Mouse (Mus musculus) stomach, embryonic 16.5 days (tissue): ENCODE measurements around the gene Ptger1. TPM values are rescaled to one million over a fixed set of nuclear protein-coding genes. Genes with fewer than 3 reads are reported as not detected.

ENCODE experiments used
- ATAC-seq: fragments of 200-750 bp; cut with Nextera tagmentation; 2 replicates; pipeline ENCODE4 v1.8.0; 2017; ENCODE audit warnings: moderate number of reproducible peaks, moderate TSS enrichment; ENCODE audit not compliant: insufficient read depth, low FRiP score
- H3K27ac ChIP-seq: fragments of 300-500 bp; sonication (generic); 2 replicates; pipeline ENCODE4 v1.5.1; 2014; ENCODE audit warnings: low read length
- H3K27me3 ChIP-seq: fragments of 300-500 bp; sonication (generic); 2 replicates; pipeline ENCODE4 v1.6.1; 2014; ENCODE audit warnings: low read length, control low read depth, mixed read lengths; ENCODE audit not compliant: control insufficient read depth, insufficient read depth
- H3K36me3 ChIP-seq: fragments of 300-500 bp; sonication (generic); 2 replicates; pipeline ENCODE4 v1.6.1; 2014; ENCODE audit warnings: low read length; ENCODE audit not compliant: control insufficient read depth, insufficient read depth
- H3K4me1 ChIP-seq: fragments of 300-500 bp; sonication (generic); 2 replicates; pipeline ENCODE4 v1.6.1; 2014; ENCODE audit warnings: low read length, control low read depth, mixed read lengths; ENCODE audit not compliant: control insufficient read depth, insufficient read depth
- H3K4me2 ChIP-seq: fragments of 300-500 bp; sonication (generic); 2 replicates; pipeline ENCODE4 v1.6.1; 2014; ENCODE audit warnings: low read depth, low read length, mixed read lengths
- H3K4me3 ChIP-seq: fragments of 300-500 bp; sonication (generic); replicated peaks from 2 replicates; pipeline ENCODE4 v1.5.1; 2014; ENCODE audit warnings: mild to moderate bottlenecking, low read length
- H3K9ac ChIP-seq: fragments of 300-500 bp; sonication (generic); 2 replicates; pipeline ENCODE4 v1.6.1; 2014; ENCODE audit warnings: low read length
- H3K9me3 ChIP-seq: fragments of 300-500 bp; sonication (generic); replicated peaks from 2 replicates; pipeline ENCODE4 v1.6.1; 2016; ENCODE audit warnings: low read length, control low read depth; ENCODE audit not compliant: control insufficient read depth
- WGBS: fragments of 180-500 bp; shearing (Covaris S2); extraction: QIAGEN DNeasy Blood & Tissue Kit; methylation state at CpG from one replicate; pipeline ENCODE4 v1.1.7; 2014; 5-methylcytosine and 5-hydroxymethylcytosine counted together
- polyA plus RNA-seq: library from polyadenylated mRNA; unstranded; fragments of >200 nt; fragmentation: Nextera tagmentation; extraction: Ambion mirVana; gene quantifications from 2 replicates; pipeline ENCODE4 v1.2.1, GENCODE M21; 2015

Gene Ptger1
- polyA plus RNA-seq, 1 experiment from 2014 or later, result 5.7 TPM

DNA sequence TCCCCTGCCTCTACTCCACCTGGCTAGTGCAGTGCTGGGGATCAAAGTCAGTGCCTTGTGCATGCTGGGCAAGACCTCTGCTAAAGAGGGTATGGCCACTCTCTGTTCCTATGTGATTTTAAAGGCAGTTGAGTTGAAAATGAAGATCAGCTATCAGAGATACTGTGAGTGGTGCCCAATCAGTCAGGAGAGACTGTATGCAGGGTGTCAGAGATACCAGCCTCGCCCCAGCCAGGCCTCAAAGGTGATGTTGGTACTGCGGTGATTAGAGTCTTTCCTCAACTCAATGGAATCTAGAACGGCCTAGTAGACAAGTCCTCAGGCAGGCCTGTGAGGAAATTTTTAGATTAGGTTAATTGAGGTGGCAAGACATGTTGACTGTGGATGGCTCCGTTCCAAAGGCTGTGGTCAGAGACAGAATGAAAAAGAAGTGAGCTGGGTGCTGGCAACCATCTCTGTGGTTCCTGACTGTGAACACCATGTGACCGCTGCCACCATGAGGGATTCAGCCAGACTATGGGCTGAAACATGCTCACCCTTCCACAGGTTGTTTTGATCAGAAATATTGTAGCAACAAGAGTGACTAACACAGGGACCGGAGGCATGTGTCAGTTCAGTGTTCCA lies 40.7 kb upstream of the Ptger1 start:
- Histone ChIP-seq H3K9ac (no peak overlapping the region), H3K36me3 (no peaks in the 10 kb centered on the region), H3K4me2 (no peak overlapping the region), H3K4me1 (no peaks in the 10 kb centered on the region), H3K27ac (no peak overlapping the region), H3K4me3 (no peak overlapping the region), H3K27me3 (no peaks in the 10 kb centered on the region), H3K9me3 (no peaks in the 10 kb centered on the region)
- WGBS, result 83% methylated on average over 6 of the region's 6 CpGs
- no peak for ATAC-seq

DNA sequence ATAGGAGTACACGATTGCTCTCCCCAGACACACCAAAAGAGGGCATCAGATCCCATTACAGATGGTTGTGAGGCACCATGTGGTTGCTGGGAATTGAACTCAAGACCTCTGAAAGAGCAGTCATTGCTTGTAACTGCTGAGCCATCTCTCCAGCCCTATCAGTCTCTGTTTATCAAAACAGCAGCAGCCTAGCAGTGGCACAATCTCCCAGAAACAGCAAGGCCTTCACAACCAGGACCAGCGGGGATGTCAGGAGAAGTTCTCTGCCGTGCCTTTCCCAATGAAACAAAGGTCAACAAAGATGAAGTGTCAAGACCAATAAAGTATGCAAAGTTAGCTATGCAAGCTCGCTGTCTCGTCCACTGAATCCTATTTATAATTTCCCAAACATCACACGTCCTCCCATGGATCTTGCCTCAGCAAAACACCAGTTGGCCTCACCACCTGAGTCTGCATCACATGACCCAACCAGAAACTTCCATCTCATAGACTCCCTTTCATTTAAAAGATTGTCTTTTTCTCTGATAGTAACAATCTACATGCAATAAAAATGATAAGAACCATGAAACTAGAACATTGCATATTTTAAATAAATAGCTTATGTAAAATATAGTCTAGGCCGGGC lies 34.3 kb upstream of the Ptger1 start:
- Histone ChIP-seq H3K4me1 (no peaks in the 10 kb centered on the region), H3K9me3 (peaks cover 6% of the 10 kb centered on the region), H3K9ac (no peak overlapping the region), H3K36me3 (no peaks in the 10 kb centered on the region), H3K4me3 (no peak overlapping the region), H3K27me3 (no peaks in the 10 kb centered on the region), H3K27ac (no peak overlapping the region), H3K4me2 (no peak overlapping the region)
- ATAC-seq, result no peak
- 85% methylated on average over 7 of the region's 7 CpGs for WGBS

DNA sequence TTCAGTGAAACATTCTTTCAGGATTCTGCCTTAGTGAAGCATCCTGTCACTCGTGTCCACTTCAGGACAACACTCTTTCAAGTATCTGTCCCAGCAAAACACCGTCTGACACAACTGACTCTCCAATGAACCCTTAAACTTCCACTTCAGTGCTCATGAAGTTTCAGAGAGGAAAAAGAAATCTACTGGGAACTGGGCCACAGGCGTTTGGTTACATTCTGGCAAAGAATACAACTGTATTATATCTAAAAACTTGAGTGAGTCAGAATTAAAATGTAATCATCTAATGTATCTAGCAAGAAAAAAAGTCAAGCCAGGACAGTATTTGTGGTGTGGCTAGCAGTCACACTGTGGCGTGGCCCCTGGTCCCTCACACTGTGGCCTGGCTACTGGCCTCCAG lies 27.6 kb upstream of the Ptger1 start:
- Histone ChIP-seq H3K27me3 (no peaks in the 10 kb centered on the region), H3K36me3 (no peaks in the 10 kb centered on the region), H3K4me1 (no peaks in the 10 kb centered on the region), H3K9me3 (peaks cover 6% of the 10 kb centered on the region), H3K4me2 (no peak overlapping the region), H3K9ac (no peak overlapping the region), H3K4me3 (no peak overlapping the region), H3K27ac (no peak overlapping the region)
- 62% methylated on average over 4 of the region's 4 CpGs for WGBS
- no peak for ATAC-seq

DNA sequence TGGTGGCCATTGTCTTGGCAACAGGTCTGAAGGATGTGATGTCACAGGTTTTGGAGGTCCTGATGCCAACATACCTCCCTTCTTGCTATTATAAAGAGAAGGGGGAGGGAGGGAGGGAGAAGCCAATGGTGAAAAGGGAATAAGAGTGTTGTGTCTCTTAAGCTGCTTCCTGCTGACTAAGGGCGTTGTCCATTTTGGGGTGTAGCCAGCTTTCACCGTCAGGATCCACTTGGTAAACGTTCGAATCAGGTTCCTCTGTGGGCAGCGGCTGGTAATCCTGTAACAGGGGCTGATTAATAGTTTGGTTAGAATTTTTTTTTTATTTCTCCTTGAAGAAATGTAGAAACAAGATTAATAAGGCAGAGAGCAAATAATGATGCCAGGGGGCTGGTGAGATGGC lies 26.8 kb upstream of the Ptger1 start:
- Histone ChIP-seq H3K9ac (no peak overlapping the region), H3K27me3 (no peaks in the 10 kb centered on the region), H3K4me2 (no peak overlapping the region), H3K27ac (no peak overlapping the region), H3K9me3 (peaks cover 6% of the 10 kb centered on the region), H3K4me1 (no peaks in the 10 kb centered on the region), H3K4me3 (no peak overlapping the region), H3K36me3 (no peaks in the 10 kb centered on the region)
- ATAC-seq, result no peak
- 41% methylated on average over 5 of the region's 5 CpGs for WGBS

DNA sequence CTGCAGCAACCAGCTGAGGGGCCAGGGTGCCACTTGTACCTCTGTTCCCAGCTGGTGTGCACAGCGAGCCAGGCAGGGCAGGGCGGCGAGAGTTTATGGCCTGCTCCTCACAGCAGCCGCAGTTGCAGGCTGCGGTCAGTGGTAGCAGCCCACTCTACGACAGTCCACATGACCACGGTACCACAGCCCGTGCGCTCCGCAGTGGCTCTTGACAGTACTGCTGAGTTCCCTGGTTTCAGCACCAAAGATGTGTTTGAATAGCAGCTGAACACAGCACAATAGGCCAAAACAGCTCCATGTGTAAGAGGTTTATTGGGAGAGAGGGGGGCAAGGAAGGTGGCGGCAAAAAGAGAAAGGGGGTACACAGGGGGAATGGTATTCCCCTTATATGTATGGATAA lies 19.0 kb upstream of the Ptger1 start:
- H3K4me1 ChIP-seq, result no peaks in the 10 kb centered on the region
- no peaks in the 10 kb centered on the region for H3K36me3 ChIP-seq
- H3K27me3 ChIP-seq, result no peaks in the 10 kb centered on the region
- H3K4me2 ChIP-seq, result no peak overlapping the region
- ATAC-seq, result no peak
- no peak overlapping the region for H3K27ac ChIP-seq
- no peaks in the 10 kb centered on the region for H3K9me3 ChIP-seq
- 95% methylated on average over 11 of the region's 11 CpGs for WGBS
- no peak overlapping the region for H3K4me3 ChIP-seq
- H3K9ac ChIP-seq, result no peak overlapping the region

DNA sequence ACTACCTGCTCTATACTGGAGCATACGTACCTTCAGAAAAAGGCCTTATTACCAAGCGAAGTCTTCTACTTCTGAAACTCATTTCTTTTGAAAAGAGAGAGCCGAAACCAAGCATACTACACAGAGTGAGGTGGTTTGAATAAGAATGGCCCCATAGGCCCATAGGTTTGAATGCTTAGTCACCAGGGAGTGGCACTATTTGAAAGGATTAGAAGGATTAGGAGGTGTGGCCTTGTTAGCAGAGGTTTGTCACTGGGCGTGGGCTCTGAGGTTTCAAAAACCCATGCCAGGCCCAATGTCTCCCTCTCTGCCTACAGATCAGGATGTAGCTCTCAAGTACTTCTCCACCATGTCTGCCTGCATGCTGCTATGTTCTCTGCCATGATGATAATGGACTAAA lies 18.4 kb upstream of the Ptger1 start:
- Histone ChIP-seq H3K27ac (no peak overlapping the region), H3K36me3 (no peaks in the 10 kb centered on the region), H3K9ac (no peak overlapping the region), H3K4me3 (no peak overlapping the region), H3K4me2 (no peak overlapping the region), H3K4me1 (peaks cover under 1% of the 10 kb centered on the region; the same call in 1 of the 2 replicates), H3K27me3 (no peaks in the 10 kb centered on the region), H3K9me3 (no peaks in the 10 kb centered on the region)
- WGBS, result 88% methylated on average over 4 of the region's 4 CpGs
- no peak for ATAC-seq

DNA sequence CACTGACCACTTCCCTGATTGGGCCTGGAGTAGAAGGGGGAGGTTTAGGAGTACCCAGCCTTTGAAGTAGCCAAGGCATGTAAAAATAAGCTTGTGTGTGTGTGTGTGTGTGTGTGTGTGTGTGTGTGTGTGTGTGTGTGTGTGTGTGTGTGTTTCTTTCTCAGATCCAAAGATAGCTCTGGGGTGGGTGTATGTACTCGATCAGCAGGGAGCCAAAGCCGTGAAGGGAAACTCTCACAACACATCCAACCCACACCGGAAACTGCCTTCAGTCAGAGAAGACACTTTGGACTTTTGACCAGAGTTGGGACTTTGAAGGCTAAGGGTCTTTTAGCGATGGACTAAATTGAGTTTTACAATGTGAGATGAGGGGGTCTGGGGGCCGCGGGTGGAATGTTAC lies 16.8 kb upstream of the Ptger1 start:
- H3K9ac ChIP-seq, result no peak overlapping the region
- no peaks in the 10 kb centered on the region for H3K36me3 ChIP-seq
- H3K27me3 ChIP-seq, result no peaks in the 10 kb centered on the region
- ATAC-seq, result no peak
- peaks cover 10% of the 10 kb centered on the region for H3K4me1 ChIP-seq
- no peak overlapping the region for H3K4me2 ChIP-seq
- 90% methylated on average over 6 of the region's 6 CpGs for whole genome bisulfite sequencing
- no peak overlapping the region for H3K4me3 ChIP-seq
- no peaks in the 10 kb centered on the region for H3K9me3 ChIP-seq
- H3K27ac ChIP-seq, result no peak overlapping the region

DNA sequence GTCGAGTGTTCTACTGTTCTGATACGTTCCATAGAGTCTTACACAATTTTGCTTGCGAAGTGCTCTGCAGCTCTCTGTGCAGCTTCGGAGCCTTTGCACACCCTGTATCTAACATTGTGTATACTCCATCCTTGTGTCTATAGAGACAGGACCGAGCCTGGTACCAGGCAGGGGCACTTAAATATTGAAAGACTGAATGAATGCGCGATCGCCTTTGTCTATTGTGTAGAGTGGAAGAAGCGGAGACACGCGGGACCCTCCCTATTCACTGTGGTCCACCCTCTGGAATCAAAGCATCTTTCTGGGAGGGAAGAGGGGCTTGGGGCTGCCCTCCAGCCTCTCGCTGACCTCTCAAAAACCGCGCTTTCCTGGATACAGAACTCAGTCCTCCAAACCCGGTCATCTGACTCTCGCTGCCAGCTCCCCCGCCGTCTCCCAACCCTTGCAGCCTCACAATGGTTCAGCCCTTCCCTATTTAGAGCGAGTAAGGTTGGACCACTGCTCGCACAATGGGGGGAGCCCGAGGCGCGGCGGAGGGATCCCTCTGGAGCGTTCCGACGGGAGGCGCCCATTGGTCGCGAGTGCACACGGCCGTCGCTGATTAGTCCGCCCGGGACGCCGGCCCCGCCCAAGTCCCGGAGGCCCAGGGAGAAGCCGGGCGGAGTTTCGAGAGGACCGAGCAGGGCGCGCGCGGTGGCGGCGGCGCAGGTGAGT lies 14.3 kb upstream of the Ptger1 start, which contains the start of gene Gipc1:
Gene Gipc1 (plus strand): TSS at position 648 of the 714 bp plus-strand sequence.
- peak within 1 kb of the TSS; percentile 93 for H3K9ac ChIP-seq
- peaks cover 18% of the 10 kb centered on the region for H3K4me1 ChIP-seq
- no peaks in the 10 kb centered on the region for H3K9me3 ChIP-seq
- no peaks in the 10 kb centered on the region for H3K36me3 ChIP-seq
- H3K27ac ChIP-seq, result peak within 1 kb of the TSS; percentile 90
- peak within 1 kb of the TSS; percentile 91 for H3K4me3 ChIP-seq
- ATAC-seq, result peak; percentile 95
- WGBS, result 3% methylated on average over 50 of the region's 50 CpGs
- H3K27me3 ChIP-seq, result no peaks in the 10 kb centered on the region
- H3K4me2 ChIP-seq, result peak within 1 kb of the TSS; percentile 84
